Mouse (Mus musculus) fibroblast of lung, adult 2 months (primary cell): ENCODE data around the gene Fkbp1b.
"Not testable (repeated sequence)": the region's sequence is repeated elsewhere in the genome, so short reads cannot be mapped to it uniquely, and the experiment has no call there.

Experiments used
- DNase-seq: peaks from one replicate; pipeline ENCODE4 v3.0.0-alpha.2; 2011; ENCODE audit warnings: low read depth

The Fkbp1b gene

DNA sequence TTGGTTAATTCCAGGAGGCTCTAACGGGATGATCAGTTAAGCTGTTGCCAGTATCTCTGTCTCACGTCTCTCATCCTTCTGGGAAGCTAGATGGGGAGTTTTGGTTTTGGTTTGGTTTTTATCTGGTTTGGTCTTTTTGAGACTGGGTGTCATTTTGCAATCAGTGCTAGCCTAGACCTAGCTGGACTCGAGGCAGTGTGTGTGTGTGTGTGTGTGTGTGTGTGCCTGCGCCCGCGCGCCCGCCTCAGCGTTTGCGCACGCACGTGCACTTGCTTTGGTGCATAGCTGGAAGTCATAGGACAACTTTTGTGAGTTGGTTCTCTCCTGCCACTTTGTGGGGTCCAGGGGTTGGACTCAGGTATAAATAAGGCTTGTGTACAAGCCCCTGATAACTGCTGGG lies 2.4 kb upstream of the Fkbp1b start:
- no peak for DNase-seq

DNA sequence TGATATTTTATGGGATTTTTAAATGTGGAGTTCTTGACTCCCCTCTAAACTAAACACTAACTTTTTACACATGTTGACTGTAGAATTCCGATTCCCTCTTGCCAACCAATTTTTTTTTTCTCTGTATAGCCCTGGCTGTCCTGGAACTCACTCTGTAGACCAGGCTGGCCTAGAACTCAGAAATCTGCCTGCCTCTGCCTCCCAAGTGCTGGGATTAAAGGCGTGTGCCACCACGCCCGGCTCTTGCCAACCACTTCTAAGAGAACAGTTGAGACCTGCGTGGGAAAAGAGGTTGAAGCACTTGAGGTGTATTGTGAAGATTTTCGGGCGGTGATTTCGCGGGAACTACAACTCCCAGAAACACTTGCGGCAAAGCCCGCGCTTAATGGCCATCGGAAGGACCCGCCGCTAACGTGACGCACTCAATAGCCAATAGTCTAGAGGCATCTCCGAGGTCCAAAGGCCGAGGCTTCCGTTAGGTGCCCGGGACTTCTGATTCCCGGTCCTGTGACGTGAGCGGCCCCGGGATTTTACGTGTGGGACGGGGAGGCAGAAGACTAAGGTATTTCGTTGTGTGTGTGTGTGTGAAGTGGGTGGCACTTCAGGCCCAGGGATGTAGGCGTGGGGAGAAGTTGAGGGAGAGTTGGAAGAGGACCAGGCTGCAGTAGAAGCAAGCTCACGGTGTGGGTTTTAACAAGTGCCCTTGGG lies 1.7 kb upstream of the Fkbp1b start, which contains the start of gene Wdcp:
TSS of gene Wdcp (plus strand) at position 414 of the 708 bp plus-strand sequence.
- DNase-seq = peak; percentile 81

DNA sequence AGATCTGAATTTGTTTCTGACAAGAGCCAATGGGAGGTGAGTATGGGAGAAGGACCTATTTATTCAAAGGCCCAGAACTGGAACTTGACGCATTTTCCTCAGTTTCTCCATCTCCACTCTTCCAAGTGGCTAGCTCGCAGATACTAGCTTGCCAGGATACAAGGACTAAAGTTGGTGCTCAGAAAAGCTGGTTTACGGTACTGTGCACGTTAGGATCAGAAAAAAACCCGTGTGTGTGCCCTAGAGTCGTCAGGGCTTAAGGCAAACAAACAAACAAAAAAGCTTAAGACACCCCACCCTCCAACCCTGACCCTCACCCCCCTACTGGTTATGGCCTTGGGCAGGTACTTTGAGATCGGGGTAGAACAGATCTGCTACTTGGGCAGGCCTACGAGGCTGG lies 1.1 kb upstream of the Fkbp1b start:
- DNase-seq = no peak

DNA sequence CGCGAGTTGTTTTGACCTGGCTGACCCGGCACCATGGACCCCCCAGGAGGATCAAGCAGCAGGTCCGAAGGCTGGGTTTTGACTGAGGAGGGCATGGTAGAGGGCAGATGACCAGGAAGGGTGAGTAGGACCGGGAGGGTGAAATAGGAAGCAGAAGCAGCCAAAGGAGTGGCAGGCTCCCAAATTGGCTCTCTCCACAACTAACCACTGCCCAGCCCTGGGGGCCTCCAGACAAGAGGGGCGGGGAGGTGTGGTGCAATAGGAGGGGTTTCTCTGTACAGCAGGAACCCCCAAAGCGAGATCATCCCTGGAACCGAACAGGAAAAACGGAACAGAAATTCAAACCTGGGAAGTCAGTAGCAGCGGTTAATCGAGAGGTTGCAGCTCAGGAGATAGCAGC lies 650 bp downstream of the Fkbp1b start:
- DNase-seq = no peak

DNA sequence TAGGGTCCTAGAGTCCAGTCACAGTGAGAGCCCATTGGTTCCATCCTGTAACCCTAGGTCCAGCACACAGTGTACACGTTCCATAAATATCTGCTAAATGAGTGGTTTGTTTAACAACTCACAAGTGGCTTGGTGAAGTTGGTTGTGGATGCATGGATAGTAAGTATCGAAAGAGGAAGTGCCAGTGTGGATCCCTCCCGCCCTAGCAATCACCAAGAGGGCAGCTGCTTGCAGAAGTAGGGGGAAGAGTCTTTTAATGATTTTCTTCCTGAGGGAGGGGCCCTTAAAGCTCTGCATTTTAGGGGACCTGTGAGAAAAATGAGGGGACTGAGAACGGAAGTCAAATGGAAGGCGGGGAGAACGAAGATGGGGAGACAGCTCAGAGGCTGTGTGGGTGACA lies 1.4 kb downstream of the Fkbp1b start:
- no peak for DNase-seq

DNA sequence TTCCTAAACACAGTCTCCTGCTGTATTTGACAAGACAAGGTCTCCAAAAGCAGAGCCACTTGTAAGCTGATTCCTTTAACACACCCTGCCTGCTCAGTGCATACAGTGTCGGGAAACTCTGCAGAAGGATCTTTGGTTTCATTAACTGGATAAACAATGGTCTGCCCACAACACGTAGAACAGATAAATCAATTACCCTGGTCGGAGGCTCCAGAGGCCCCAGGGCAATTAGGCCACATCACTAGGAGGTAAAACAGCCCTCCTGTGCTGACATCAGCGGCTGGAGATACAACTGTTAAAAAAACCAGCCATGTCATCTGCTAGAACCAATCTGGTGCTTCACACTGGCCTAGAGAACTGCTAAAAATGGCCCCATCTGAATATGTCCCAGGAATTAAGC lies 4.4 kb downstream of the Fkbp1b start:
- no peak for DNase-seq

DNA sequence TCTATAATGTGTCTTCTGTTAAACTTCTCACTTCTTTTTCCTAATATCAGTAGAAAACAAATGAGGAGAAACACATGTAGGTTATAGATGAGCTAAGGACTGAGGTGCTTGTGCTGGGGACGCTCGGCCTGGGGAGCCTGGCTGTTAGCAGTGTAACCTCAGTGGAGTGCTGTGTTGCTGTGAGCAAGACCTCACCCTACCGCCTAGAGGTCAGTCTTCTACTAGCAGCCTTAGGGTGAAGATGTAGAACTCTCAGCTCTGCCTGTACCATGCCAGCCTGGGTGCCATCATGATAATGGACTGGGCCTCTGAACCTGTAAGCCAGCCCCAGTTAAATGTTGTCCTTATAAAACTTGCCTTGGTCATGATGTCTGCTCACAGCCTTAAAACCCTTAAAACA lies 14.1 kb downstream of the Fkbp1b start:
- DNase-seq = no peak

DNA sequence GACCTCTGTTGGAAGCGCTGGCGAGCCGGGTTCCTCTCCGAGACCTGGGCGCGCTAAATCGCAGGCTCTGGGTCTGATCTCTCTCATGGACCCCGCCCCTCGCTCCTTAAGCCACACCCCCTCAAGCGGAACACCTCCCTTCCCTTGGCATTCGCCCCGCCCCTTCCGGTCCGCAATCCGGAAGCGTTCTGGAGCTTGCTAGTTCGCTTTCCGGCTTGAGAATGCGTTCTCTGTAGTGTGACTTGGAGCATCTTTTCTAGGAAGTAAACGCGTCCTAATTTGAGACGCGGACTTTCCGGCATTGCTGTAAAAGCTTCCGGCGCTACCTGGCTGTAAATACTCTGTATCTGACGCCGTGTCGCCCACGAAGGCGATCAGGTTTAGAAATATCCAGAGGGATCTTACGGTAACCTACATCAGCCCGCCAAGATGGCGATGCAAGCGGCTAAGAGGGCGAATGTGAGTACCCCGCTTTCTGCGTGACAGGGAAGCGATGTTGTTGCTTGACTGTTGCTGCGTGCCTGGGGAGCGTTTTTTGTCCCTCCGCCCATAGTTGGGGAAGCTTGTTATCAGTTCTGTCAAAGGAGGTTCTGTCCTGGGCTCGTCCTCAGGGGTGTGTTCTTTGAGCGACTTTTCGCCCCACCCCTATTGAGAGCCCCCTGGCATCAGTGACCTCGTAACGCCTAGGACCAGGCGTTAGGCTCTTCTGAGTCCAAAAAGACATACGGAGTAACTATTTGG lies 23.9 kb downstream of the Fkbp1b start, which contains the start of gene Sf3b6:
TSS of gene Sf3b6 (plus strand) at position 184 of the 741 bp plus-strand sequence.
- peak; percentile 92 for DNase-seq

DNA sequence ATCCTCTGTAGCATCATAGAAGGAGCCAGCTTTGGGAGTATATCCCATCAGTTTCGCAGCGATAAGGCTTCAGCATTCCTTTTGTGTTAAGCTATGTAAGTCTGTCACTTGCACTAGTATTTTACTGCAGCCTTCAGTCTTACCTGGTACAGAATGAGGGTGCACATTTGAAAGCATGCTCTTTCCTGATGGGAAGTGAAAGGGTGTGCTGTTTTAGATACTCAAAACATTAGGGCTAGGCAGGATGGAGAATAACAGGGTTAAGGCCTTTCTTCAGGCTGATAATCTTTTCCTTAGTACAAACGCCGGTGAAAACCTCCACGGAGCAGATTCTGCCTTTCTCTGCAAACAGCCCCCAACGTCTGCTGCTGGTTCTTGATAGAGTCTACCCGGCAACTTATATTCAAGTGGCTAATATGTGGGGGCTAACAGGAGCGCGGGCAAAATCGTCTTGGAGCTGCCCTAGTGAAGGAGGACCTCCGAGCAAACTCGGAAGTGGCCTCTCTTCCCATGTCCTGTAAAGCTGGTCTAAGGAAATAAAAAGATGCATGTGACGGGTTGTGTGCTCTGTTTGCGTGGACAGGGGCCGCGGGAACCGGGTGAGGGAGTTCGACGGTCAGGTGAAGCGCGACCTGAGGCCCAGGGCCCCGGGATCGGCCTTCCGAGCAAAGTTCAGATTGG lies 24.6 kb downstream of the Fkbp1b start:
- DNase-seq = no peak

DNA sequence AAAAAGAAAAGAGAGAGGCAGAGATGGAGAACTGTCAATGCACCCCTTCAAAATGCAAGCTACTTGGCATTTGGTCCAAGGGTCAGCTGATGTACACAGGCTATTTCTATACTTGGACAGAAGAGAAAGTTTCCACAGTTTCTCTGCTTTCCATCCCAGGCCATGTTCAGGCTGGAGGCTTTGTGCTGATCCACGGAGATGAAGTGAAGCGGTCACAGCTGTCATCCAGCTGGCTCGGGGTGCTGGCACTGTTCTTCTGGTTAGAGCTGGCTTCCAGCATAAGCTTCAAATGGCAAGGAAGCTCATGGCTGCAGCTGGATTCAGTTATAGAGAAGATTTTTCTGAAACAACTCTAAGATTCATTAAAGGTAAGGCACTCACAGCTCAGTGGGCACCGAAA lies 27.8 kb downstream of the Fkbp1b start:
- DNase-seq = no peak

DNA sequence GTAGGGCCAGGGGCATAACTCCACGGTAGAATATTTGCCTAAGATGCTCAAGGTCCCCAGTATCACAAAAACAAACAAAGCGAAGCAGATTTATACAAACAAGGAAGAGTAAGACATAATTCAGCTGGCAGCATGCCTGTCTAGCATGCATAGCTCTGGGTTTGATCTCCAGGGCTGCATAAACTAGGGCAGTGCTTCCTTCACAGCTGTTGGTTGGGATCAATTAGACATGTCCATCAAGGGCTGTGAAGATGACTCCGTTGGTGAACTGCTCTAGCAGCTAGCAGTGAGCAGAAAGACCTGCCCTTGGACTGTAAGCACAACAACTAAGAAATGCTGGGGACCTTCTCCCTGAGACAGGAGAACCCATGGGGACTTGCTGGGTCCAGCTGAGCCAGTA lies 29.7 kb downstream of the Fkbp1b start:
- DNase-seq = no peak

DNA sequence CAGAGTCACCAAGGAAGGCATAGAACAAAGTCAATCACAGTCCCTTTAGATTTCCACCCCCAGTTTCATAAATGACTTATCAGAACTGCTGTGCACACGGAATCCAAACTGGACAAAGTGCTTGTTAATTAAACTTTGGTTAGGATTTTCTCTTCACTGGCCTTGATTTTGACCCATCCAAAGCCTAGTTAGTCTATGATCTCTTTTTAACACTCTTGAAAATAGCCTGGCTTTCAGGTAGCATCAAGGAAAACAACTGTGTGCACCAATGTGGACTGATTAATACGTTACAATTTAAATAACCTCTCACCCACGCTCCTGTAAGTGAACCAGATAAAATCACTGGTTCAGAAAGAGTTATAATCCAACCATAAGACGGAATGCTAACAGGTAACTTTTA lies 30.4 kb downstream of the Fkbp1b start:
- no peak for DNase-seq

DNA sequence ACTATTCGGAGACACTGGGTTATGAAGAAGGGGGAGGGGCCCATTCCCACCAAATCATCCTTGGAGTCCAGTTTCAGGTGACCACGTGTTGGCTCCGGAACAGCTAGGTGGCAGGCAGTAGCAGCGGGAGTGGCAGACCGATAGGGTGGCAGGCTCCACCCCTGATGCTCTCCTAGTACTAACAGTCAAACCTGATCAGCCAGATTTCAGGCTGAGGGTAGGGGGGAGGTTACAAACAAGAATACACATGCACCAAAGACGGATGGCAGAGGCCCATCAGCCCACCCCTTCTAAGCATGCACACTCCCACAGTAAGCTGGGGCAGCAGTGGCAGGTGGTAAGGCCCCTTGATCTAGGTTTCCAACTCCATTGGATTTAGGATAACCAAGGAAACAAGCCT lies 43.9 kb downstream of the Fkbp1b start:
- DNase-seq = not testable (repeated sequence)

DNA sequence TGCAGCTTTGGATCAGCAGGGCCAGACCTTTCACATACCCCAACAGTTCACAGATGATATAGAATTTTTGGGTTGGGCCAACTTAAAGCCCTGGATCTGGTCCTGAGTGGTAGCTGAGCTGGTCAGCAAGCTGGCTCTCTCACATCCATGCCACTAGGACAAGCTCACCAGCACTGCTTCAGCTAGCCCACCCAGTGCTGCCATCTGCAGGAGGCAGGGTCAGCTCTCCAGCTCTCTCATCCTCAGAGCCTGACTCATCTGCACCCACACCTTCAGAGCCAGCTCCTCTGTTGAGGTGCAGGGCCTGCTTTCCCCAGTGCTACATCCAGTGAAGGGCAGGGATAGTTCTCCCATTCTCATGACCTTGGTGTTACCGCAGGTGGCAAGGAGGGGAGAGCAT lies 47.7 kb downstream of the Fkbp1b start:
- DNase-seq = no peak

DNA sequence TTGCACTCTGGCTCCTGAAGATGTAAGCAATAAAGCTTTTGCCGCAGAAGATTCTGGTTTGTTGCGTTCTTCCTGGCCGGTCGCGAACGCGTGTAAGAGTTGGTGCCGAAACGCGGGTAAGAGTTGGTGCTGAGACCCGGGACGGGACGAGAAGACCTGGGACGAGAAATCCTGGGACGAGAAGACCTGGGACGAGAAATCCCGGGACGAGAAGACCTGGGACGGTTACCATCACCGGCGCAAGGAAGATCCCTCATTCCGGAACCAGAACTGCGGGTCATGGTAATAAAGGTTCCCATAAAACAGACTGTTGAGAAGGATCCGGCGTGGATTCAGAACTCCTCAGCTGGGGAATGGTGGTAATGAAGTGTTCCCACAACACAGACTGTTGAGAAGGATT lies 53.3 kb downstream of the Fkbp1b start:
- not testable (repeated sequence) for DNase-seq

DNA sequence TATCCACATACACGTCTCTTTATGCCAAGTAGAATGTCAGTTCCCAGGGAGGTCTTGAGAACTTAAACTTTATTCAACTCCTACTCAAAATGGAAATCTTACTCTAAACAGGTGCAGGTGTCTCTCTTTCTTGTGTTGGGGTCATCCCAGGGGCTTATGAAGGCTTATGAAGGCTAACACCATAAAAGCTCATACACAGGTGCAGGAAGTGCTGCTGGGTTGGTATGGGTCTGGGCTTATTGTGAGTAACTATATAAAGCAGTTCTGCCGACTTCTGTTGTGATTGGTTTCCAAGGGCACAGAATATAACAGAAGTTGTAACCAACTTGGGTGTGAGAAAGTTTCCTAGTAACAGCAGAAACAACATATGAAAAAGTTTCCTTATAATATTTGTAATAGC lies 56.9 kb downstream of the Fkbp1b start:
- no peak for DNase-seq

DNA sequence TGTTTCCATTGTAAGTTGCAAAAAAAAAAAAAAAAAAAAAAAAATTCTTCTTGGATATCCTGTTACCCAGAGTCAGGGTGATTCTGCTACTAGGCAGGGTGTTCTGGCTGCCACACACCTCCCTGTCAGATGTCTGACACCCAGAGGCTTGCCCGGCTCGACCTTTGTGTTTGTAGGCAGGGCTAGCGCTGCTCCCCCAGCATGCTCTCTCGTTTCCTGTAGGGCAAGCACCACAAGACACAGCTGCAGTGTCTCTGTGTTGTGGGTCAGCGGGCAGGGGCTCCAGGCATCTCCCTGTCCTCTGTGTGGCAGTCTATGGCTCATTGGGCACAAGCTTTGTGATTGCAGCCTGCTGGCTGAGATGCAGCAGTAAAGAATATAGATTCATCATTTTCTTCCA lies 57.8 kb downstream of the Fkbp1b start:
- DNase-seq = no peak
